Mouse (Mus musculus) MN1 (cell line): ENCODE measurements at regions not wholly inside any gene's neighbourhood (a gene's known extent, or its start where the extent isn't known, plus 50 kb on each side); places are given as distances from the start of the nearest gene placed in this dataset.

ENCODE experiments used
- DNase-seq: peaks from one replicate; pipeline ENCODE4 v3.0.0-alpha.2; 2016; ENCODE audit warnings: low spot score

- no peak for DNase-seq
Measured at GRCm38 (mm10) chr1:71472691-71473090, 58.0 kb upstream of the Abca12 start.

DNA sequence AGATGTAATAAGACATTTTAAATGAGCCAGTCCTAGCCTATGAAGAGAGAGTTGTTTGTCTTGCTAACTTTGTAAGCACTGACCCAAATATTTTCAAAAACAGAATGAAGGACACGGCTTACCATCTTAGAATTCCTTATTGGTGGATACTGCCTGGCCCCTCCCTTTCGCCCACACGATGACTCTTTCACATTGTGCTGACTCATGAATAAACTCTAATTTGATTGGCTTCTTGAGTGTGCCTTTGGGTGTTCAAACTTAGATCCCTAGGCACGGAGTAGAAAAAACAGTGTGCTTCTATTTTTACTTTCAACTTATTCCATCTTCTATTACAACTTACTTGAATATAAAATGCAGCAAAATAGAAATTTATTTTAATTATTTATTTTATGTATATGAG is 68.4 kb upstream of the Abca12 start:
- DNase-seq, result no peak

- no peak for DNase-seq
Measured at GRCm38 (mm10) chr1:71494576-71494975, 62.4 kb upstream of the Atic start.

- peak; percentile 7 for DNase-seq
Measured at GRCm38 (mm10) chr1:71505898-71506297, 51.1 kb upstream of the Atic start.

- no peak for DNase-seq
Measured at GRCm38 (mm10) chr1:71506534-71506933, 50.4 kb upstream of the Atic start.
